Mouse (Mus musculus) ES-E14 (cell line): Measurements from ENCODE around the gene Trpt1. TPM values are rescaled to one million over a fixed set of nuclear protein-coding genes. Genes with fewer than 3 reads are reported as not detected.
A peak's percentile ranks its signal among the peaks of the same experiment; 100 is the strongest.

Source experiments
- DNase-seq: peaks from one replicate; pipeline ENCODE4 v3.0.0-alpha.2; 2013; ENCODE audit warnings: low read depth, low spot score
- H3K27ac ChIP-seq: 2 replicates; pipeline ENCODE4 v1.5.1; 2012; ENCODE audit warnings: low read depth, mild to moderate bottlenecking, low read length, moderate library complexity, mixed read lengths; ENCODE audit not compliant: poor library complexity, insufficient read depth, severe bottlenecking
- H3K36me3 ChIP-seq: 2 replicates; pipeline ENCODE4 v1.6.1; 2012; ENCODE audit warnings: mild to moderate bottlenecking, low read length, moderate library complexity, mixed read lengths; ENCODE audit not compliant: control insufficient read depth, poor library complexity, insufficient read depth, severe bottlenecking
- H3K4me1 ChIP-seq, 2 experiments: fragments of 150-350 bp in 1 of 2; sonication (generic) in 1 of 2; 2 replicates each; pipeline ENCODE4 v1.6.1; 2012; ENCODE audit warnings: low read length in 2 of 2, mild to moderate bottlenecking in 1 of 2, mixed read lengths in 1 of 2; ENCODE audit not compliant: control insufficient read depth in 2 of 2, insufficient read depth in 2 of 2, poor library complexity in 1 of 2
- H3K4me3 ChIP-seq, 2 experiments: fragments of 150-350 bp in 1 of 2; sonication (generic) in 1 of 2; 2 replicates each; pipeline ENCODE4 v1.5.1; 2012; ENCODE audit warnings: low read length in 2 of 2, low read depth in 1 of 2, mild to moderate bottlenecking in 1 of 2, mixed read lengths in 1 of 2; ENCODE audit not compliant: insufficient read depth in 1 of 2, poor library complexity in 1 of 2, severe bottlenecking in 1 of 2
- H3K9ac ChIP-seq: 2 replicates; pipeline ENCODE4 v1.6.1; 2012; ENCODE audit warnings: low read depth, mild to moderate bottlenecking, low read length, mixed read lengths; ENCODE audit not compliant: poor library complexity, insufficient read depth, severe bottlenecking
- H3K9me3 ChIP-seq: fragments of 150-350 bp; sonication (generic); 2 replicates; pipeline ENCODE4 v1.6.1; 2012; ENCODE audit warnings: low read depth, mild to moderate bottlenecking, low read length; ENCODE audit not compliant: control insufficient read depth, insufficient read depth
- CHD2 ChIP-seq: IDR thresholded peaks from 2 replicates; pipeline ENCODE4 v1.6.1; 2014; ENCODE audit warnings: mild to moderate bottlenecking, low read depth, low read length, inconsistent platforms
- HCFC1 ChIP-seq: IDR thresholded peaks from 2 replicates; pipeline ENCODE4 v1.6.1; 2012; ENCODE audit warnings: low read length, inconsistent platforms, borderline replicate concordance; ENCODE audit not compliant: insufficient read depth
- MAFK ChIP-seq: IDR thresholded peaks from 2 replicates; pipeline ENCODE4 v1.6.1; 2014; ENCODE audit warnings: mild to moderate bottlenecking, low read depth, low read length, inconsistent platforms; ENCODE audit not compliant: insufficient read depth
- ZC3H11A ChIP-seq: IDR thresholded peaks from 2 replicates; pipeline ENCODE4 v1.6.1; 2012; ENCODE audit warnings: low read depth, mild to moderate bottlenecking, inconsistent platforms, low read length, borderline replicate concordance
- ZNF384 ChIP-seq: IDR thresholded peaks from 2 replicates; pipeline ENCODE4 v1.6.1; 2012; ENCODE audit warnings: low read depth, low read length, inconsistent platforms
- in situ Hi-C, 2 experiments: fragments of 600-800 bp; cut with MboI; formaldehyde crosslinking; loops; one replicate each; pipeline ENCODE4 v1.15.1; 2025; ENCODE audit warnings: low sequenced_read_pairs in 2 of 2, inconsistent platforms in 1 of 2; ENCODE audit not compliant: unreplicated experiment in 2 of 2
- total RNA-seq: library from RNA; depleted of rRNA; stranded (reverse); fragments of 300-350 nt; gene quantifications from 2 replicates; pipeline ENCODE4 v1.2.3, GENCODE M21; 2012

The Trpt1 gene
- total RNA-seq, 1 experiment: 5.0 TPM

DNA sequence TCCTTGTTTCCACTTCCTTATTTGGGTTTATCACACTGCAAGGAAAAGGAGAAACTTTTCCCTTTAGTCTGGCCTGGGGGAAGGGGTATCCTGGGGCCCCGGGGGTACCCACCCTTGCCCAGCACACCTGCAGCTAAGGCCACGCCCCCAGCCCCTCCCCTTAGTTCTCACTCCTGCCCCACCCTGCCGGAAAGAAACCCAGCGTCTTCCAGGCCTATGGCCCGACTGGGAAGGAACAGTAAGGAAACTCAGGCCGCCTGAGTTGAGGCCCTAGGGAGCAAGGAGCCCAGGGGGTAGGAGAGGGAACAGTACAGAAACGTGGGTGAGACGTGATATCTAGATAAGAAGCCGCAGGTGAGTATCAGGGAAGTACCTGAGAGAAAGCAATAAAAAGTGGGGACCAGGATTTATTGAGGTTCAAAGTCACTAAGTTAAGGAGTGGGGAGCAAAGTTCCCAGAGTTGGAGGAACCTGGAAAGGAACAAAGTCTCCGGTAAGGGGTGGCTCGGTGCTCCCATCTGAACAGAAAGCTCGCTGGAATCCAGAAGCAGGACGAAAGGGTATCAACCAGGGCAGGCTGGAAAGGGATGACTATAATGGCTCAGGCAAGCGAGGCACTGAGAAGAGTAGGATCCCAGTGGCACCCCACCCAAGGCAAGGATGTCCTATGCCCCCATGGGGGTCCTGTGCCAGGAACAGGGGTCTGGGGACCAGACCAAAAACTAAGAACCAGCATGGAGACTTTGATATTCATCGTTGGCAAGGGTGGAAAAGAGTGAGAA is 27.2 kb upstream of the Trpt1 start:
- peaks cover 9 to 38% of the 10 kb centered on the region in 2 experiments; a peak in 3 of 4 replicates for H3K4me1 ChIP-seq

GRCm38 (mm10) chr19:6969291-6969664 is 26.7 kb upstream of the Trpt1 start:
- Histone ChIP-seq H3K4me3 (peak overlapping the region; percentile 74 to 87), H3K9ac (peak overlapping the region; percentile 72), H3K9me3 (no peaks in the 10 kb centered on the region), H3K27ac (no peak overlapping the region), H3K36me3 (peaks cover 21% of the 10 kb centered on the region), H3K4me1 (peaks cover 11 to 39% of the 10 kb centered on the region in 2 experiments; a peak in 3 of 4 replicates)
- DNase-seq: no peak
- no peak for TF ChIP-seq HCFC1
- no peak for TF ChIP-seq ZC3H11A
- no peak for TF ChIP-seq CHD2
- in situ Hi-C loops: no loop called here

More for the DNA sequence above, 27.2 kb upstream of the Trpt1 start:
- no peak for DNase-seq
- no peak overlapping the region for H3K27ac ChIP-seq
- H3K4me3 ChIP-seq: peak overlapping the region; percentile 74 to 87
- H3K9me3 ChIP-seq: no peaks in the 10 kb centered on the region
- in situ Hi-C loops: no loop called here
- H3K9ac ChIP-seq: peak overlapping the region; percentile 72; the same call in 1 of the 2 replicates
- no peak for TF ChIP-seq HCFC1
- no peak for TF ChIP-seq ZC3H11A
- no peak for TF ChIP-seq MAFK
- TF ChIP-seq CHD2: no peak
- TF ChIP-seq ZNF384: no peak
- H3K36me3 ChIP-seq: peaks cover 27% of the 10 kb centered on the region

- H3K4me1 ChIP-seq: peaks cover 11 to 39% of the 10 kb centered on the region in 2 experiments; a peak in 3 of 4 replicates
- DNase-seq: no peak
- peaks cover 15% of the 10 kb centered on the region for H3K36me3 ChIP-seq
- H3K27ac ChIP-seq: peak overlapping the region; percentile 59; the same call in 1 of the 2 replicates
- no peaks in the 10 kb centered on the region for H3K9me3 ChIP-seq
- in situ Hi-C loops: no loop called here
- peak overlapping the region; percentile 72 for H3K9ac ChIP-seq
- TF ChIP-seq ZNF384: no peak
- TF ChIP-seq MAFK: no peak
- peak; percentile 21; the same call in 1 of the 2 replicates for TF ChIP-seq ZC3H11A
- TF ChIP-seq CHD2: no peak
- TF ChIP-seq HCFC1: 0 out of 2 replicates have a peak, but pooled peaks have one; percentile 22
- peak overlapping the region; percentile 74 to 87 for H3K4me3 ChIP-seq
These were observed 26.1 kb upstream of the Trpt1 start for GRCm38 (mm10) chr19:6969665-6970381.

GRCm38 (mm10) chr19:6970460-6971085 is 25.4 kb upstream of the Trpt1 start:
- Histone ChIP-seq H3K4me3 (peak overlapping the region; percentile 38 to 44; a peak in 3 of 4 replicates), H3K27ac (peak overlapping the region; percentile 59; the same call in 1 of the 2 replicates), H3K4me1 (peaks cover 11 to 33% of the 10 kb centered on the region in 2 experiments; a peak in 3 of 4 replicates), H3K36me3 (peaks cover 10% of the 10 kb centered on the region), H3K9me3 (no peaks in the 10 kb centered on the region), H3K9ac (peak overlapping the region; percentile 51; the same call in 1 of the 2 replicates)
- no peak for TF ChIP-seq CHD2
- TF ChIP-seq HCFC1: no peak
- no peak for TF ChIP-seq ZNF384
- TF ChIP-seq MAFK: no peak
- no peak for TF ChIP-seq ZC3H11A
- no peak for DNase-seq
- in situ Hi-C loops: no loop called here
